Comparison of ENCODE assay signal across 9 mouse cellular contexts in genomic region chr2:153147715-153148114, GRCm38 (mm10). TPM values are rescaled to one million over a fixed set of nuclear protein-coding genes. Genes with fewer than 3 reads are reported as not detected.
A peak's percentile ranks its signal among the peaks of the same experiment; 100 is the strongest.
DNase-seq lines count a peak whose midpoint lies in the region; ATAC-seq and TF ChIP-seq lines count a peak whose summit lies in the region.
"Had no signal": no experiment of that assay in that cellular context is flagged by ENCODE, and none has a peak within 500 bp of the region (broad histone marks: within the 10 kb centered on the region; RNA-seq: fewer than 3 reads in every experiment).

No protein-coding gene starts in this region.

- no peak overlapping the region for H3K9ac ChIP-seq in heart, embryonic 11.5 days (ENCODE audit: low read depth, low read length)
- H3K9ac ChIP-seq: limb, embryonic 15.5 days had no signal

- H3K27ac ChIP-seq in heart, embryonic 11.5 days (ENCODE audit: low read depth, low read length) = no peak overlapping the region
- peak overlapping the region; percentile 92 for H3K27ac ChIP-seq in bone marrow macrophage, adult 2 months (ENCODE audit: insufficient read depth, low read depth, low read length)
- H3K27ac ChIP-seq: limb, embryonic 15.5 days had no signal

- TF ChIP-seq POLR2A in bone marrow macrophage, adult 2 months (IDR thresholded peaks at IDR 0.05; ENCODE audit: borderline replicate concordance, low read depth, low read length) = no peak

- DNase-seq in heart, adult 11 months = peak; percentile 92
- peak; percentile 85 for DNase-seq in heart, postnatal 4 days
- peak; percentile 54 to 62 for DNase-seq in layer of hippocampus, postnatal 36 days
- DNase-seq in right cerebral cortex, postnatal 4 days = peak; percentile 75

- H3K36me3 ChIP-seq in heart, embryonic 11.5 days (ENCODE audit: control insufficient read depth, insufficient read depth, low read length) = no peaks in the 10 kb centered on the region
- no peaks in the 10 kb centered on the region for H3K36me3 ChIP-seq in megakaryocyte, embryonic 14.5 days (replicated peaks; ENCODE audit: low read length)
- H3K36me3 ChIP-seq: limb, embryonic 15.5 days had no signal

- 0 out of 2 replicates have a peak, but pooled peaks have one; percentile 34 for TF ChIP-seq CTCF in bone marrow macrophage, adult 2 months (IDR thresholded peaks at IDR 0.05; ENCODE audit: low read depth, low read length)

- H3K4me2 ChIP-seq in heart, embryonic 11.5 days = no peak overlapping the region
- H3K4me2 ChIP-seq: limb, embryonic 15.5 days had no signal

- ATAC-seq in heart, embryonic 11.5 days (replicated peaks; ENCODE audit: insufficient number of reproducible peaks, low FRiP score, low TSS enrichment) = no peak; the same call in 1 of the 2 replicates
- peak; percentile 85 for ATAC-seq in erythroblast, adult 5-6 weeks (replicated peaks; ENCODE audit: low FRiP score, poor library complexity, severe bottlenecking)

- peaks cover 3% of the 10 kb centered on the region for H3K4me1 ChIP-seq in heart, embryonic 11.5 days (ENCODE audit: control insufficient read depth, insufficient read depth, low read length)
- H3K4me1 ChIP-seq in bone marrow macrophage, adult 2 months (ENCODE audit: control insufficient read depth, insufficient read depth, low read length) = peaks cover 31% of the 10 kb centered on the region
- H3K4me1 ChIP-seq in megakaryocyte, embryonic 14.5 days = peaks cover 46% of the 10 kb centered on the region

- H3K27me3 ChIP-seq in heart, embryonic 11.5 days (ENCODE audit: control insufficient read depth, insufficient read depth, low read length) = peaks cover 3% of the 10 kb centered on the region; the same call in 1 of the 2 replicates
- peaks cover 48% of the 10 kb centered on the region for H3K27me3 ChIP-seq in megakaryocyte, embryonic 14.5 days (replicated peaks)

- WGBS in heart, embryonic 11.5 days (ENCODE audit: insufficient replicate concordance) = 14% methylated on average over 3 of the region's 3 CpGs

- no peaks in the 10 kb centered on the region for H3K9me3 ChIP-seq in heart, embryonic 11.5 days (replicated peaks; ENCODE audit: control insufficient read depth, low read length)
- H3K9me3 ChIP-seq in megakaryocyte, embryonic 14.5 days = peaks cover 4% of the 10 kb centered on the region; the same call in 1 of the 2 replicates
- H3K9me3 ChIP-seq: limb, embryonic 15.5 days had no signal

- no peak overlapping the region for H3K4me3 ChIP-seq in heart, embryonic 11.5 days (ENCODE audit: low read depth, low read length)
- H3K4me3 ChIP-seq in bone marrow macrophage, adult 2 months (ENCODE audit: insufficient read depth, low read length) = peak overlapping the region; percentile 1; the same call in 1 of the 2 replicates
- peak overlapping the region; percentile 30 for H3K4me3 ChIP-seq in megakaryocyte, embryonic 14.5 days (replicated peaks)
- H3K4me3 ChIP-seq: limb, embryonic 15.5 days had no signal

RNA-seq across cellular contexts. Expression of gene Tm9sf4, which starts 13.4 kb away (rescaled TPM):
- 73.2 and 75.8 TPM in 2 replicates for polyA plus RNA-seq in heart, embryonic 11.5 days (2014; fragmentation: Nextera tagmentation; extraction: Ambion mirVana)
- polyA plus RNA-seq in bone marrow macrophage, adult 2 months (2012; ENCODE audit: insufficient read depth, insufficient read length, missing spikeins) = 68.7 and 73.5 TPM in 2 replicates
- 16.9 and 19.2 TPM in 2 replicates for total RNA-seq in erythroblast, adult 5-6 weeks (2015; ENCODE audit: low replicate concordance)
- total RNA-seq in erythroblast, adult 5-6 weeks (2017; ENCODE audit: low replicate concordance) = 14.9 and 23.3 TPM in 2 replicates
- total RNA-seq in heart, postnatal 4 days (2021) = 10 to 100 TPM; 68.7 to 73.8 TPM
- total RNA-seq in layer of hippocampus, postnatal 36 days (2021) = 100 to 1,000 TPM in 1 of 2 experiments, 10 to 100 TPM in 1; 84.1 to 103 TPM
- 23.8 and 32.4 TPM in 2 replicates for polyA plus RNA-seq in megakaryocyte, embryonic 14.5 days (2012; ENCODE audit: insufficient read depth, low replicate concordance)

RNA-seq across cellular contexts. Expression of gene Hck, which starts 39.4 kb away (rescaled TPM):
- 0.87 and 1.6 TPM in 2 replicates for polyA plus RNA-seq in heart, embryonic 11.5 days (2014; fragmentation: Nextera tagmentation; extraction: Ambion mirVana)
- 128 and 146 TPM in 2 replicates for polyA plus RNA-seq in bone marrow macrophage, adult 2 months (2012; ENCODE audit: insufficient read depth, insufficient read length, missing spikeins)
- 19.2 and 46.6 TPM in 2 replicates for total RNA-seq in erythroblast, adult 5-6 weeks (2015; ENCODE audit: low replicate concordance)
- total RNA-seq in erythroblast, adult 5-6 weeks (2017; ENCODE audit: low replicate concordance) = 28.7 and 45.7 TPM in 2 replicates
- 1 to 10 TPM; 1.1 to 1.2 TPM for total RNA-seq in heart, postnatal 4 days (2021)
- 1 to 10 TPM; 1.6 to 2.2 TPM for total RNA-seq in layer of hippocampus, postnatal 36 days (2021)
- polyA plus RNA-seq in megakaryocyte, embryonic 14.5 days (2012; ENCODE audit: insufficient read depth, low replicate concordance) = 1.9 and 8.1 TPM in 2 replicates

Comparison
In these comparisons a context has a peak if more than half of its experiments do, and no peak if none do; other contexts are left out.
1. RNA of gene Hck, which starts 39.4 kb away (total RNA-seq): 19.2 to 46.6 TPM in erythroblast, adult 5-6 weeks; 1.6 to 2.2 TPM in layer of hippocampus, postnatal 36 days and 1.1 to 1.2 TPM in heart, postnatal 4 days; every median in the first group is over 4 times any median in the second.
2. Peak in every context shown above with its lines, with median percentiles within 50 percentile points of each other: DNase-seq.